Comparison of ENCODE assay signal across 17 mouse cellular contexts in genomic region chr5:116400042-116400730, GRCm38 (mm10). TPM values are rescaled to one million over a fixed set of nuclear protein-coding genes. Genes with fewer than 3 reads are reported as not detected.
DNase-seq lines count a peak whose midpoint lies in the region.
"Had no signal": no experiment of that assay in that cellular context is flagged by ENCODE, and none has a peak within 500 bp of the region (broad histone marks: within the 10 kb centered on the region; RNA-seq: fewer than 3 reads in every experiment).

No protein-coding gene starts in this region.

- peak; percentile 76 for DNase-seq in adrenal gland, postnatal 10 days
- no peak for DNase-seq in adrenal gland, postnatal 25 days
- peak; percentile 45 for DNase-seq in kidney, postnatal 14 days
- no peak for DNase-seq in kidney, adult 11 months
- DNase-seq in R1 (ENCODE audit: low read depth, low spot score): peak; percentile 50
- DNase-seq in gastrocnemius, postnatal 10 days: no peak
- DNase-seq in layer of hippocampus, adult 8-10 months (ENCODE audit: low spot score in 2 of 2): no peak
- DNase-seq: cerebellum, adult 18-20 months; cerebellum, postnatal 14 days; gastrocnemius, adult 2 months; heart, postnatal 14 days; kidney, adult 9 months; lung, postnatal 36 days; midbrain, embryonic 14.5 days; thymus, adult 2 months; thymus, postnatal 36 days had no signal

RNA-seq across cellular contexts. Expression of gene Hspb8, which starts 22.5 kb away (rescaled TPM):
- 10 to 100 TPM; 39.3 to 41.3 TPM for total RNA-seq in adrenal gland, postnatal 10 days (2021)
- 52.2 and 64.0 TPM in 2 replicates for total RNA-seq in adrenal gland, postnatal 25 days (2021)
- 100 to 1,000 TPM; 194 to 198 TPM for total RNA-seq in gastrocnemius, postnatal 10 days (2021)
- 10 to 100 TPM; 12.6 to 18.6 (median 14.5) TPM for total RNA-seq in layer of hippocampus, adult 8-10 months (2022)
- total RNA-seq: monocyte, adult 5-6 weeks had no signal

Comparison
In these comparisons a context has a peak if more than half of its experiments do, and no peak if none do; other contexts are left out.
1. DNase-seq: peak in adrenal gland, postnatal 10 days (single experiment), kidney, postnatal 14 days (single experiment) and R1 (single experiment); none in adrenal gland, postnatal 25 days (single experiment), kidney, adult 11 months (single experiment), gastrocnemius, postnatal 10 days (single experiment) and layer of hippocampus, adult 8-10 months (0 of 2).